Mouse (Mus musculus) embryonic facial prominence, embryonic 14.5 days (tissue): ENCODE measurements at regions not wholly inside any gene's neighbourhood (a gene's known extent, or its start where the extent isn't known, plus 50 kb on each side); places are given as distances from the start of the nearest gene placed in this dataset.

Experiments used
- ATAC-seq: fragments of 200-750 bp; cut with Nextera tagmentation; 2 replicates; pipeline ENCODE4 v1.8.0; 2017; ENCODE audit warnings: low read depth, moderate number of reproducible peaks, moderate TSS enrichment
- DNase-seq: peaks from one replicate; pipeline ENCODE4 v3.0.0-alpha.2; 2015; ENCODE audit warnings: low spot score
- H3K27ac ChIP-seq: fragments of 300-500 bp; sonication (generic); replicated peaks from 2 replicates; pipeline ENCODE4 v1.5.1; 2014; ENCODE audit warnings: low read depth, mild to moderate bottlenecking, low read length, moderate library complexity
- H3K27me3 ChIP-seq: fragments of 300-500 bp; sonication (generic); replicated peaks from 2 replicates; pipeline ENCODE4 v1.6.1; 2014; ENCODE audit warnings: low read length; ENCODE audit not compliant: control insufficient read depth, insufficient read depth
- H3K36me3 ChIP-seq: fragments of 300-500 bp; sonication (generic); 2 replicates; pipeline ENCODE4 v1.6.1; 2014; ENCODE audit warnings: low read length, mixed read lengths; ENCODE audit not compliant: control insufficient read depth, insufficient read depth
- H3K4me1 ChIP-seq: fragments of 300-500 bp; sonication (generic); 2 replicates; pipeline ENCODE4 v1.6.1; 2014; ENCODE audit warnings: antibody characterized with exemption, low read length; ENCODE audit not compliant: control insufficient read depth, insufficient read depth
- H3K4me2 ChIP-seq: fragments of 300-500 bp; sonication (generic); 2 replicates; pipeline ENCODE4 v1.6.1; 2014; ENCODE audit warnings: low read depth, mild to moderate bottlenecking, low read length, moderate library complexity, mixed read lengths
- H3K4me3 ChIP-seq: fragments of 300-500 bp; sonication (generic); 2 replicates; pipeline ENCODE4 v1.5.1; 2014; ENCODE audit warnings: low read depth, mild to moderate bottlenecking, low read length
- H3K9ac ChIP-seq: fragments of 300-500 bp; sonication (generic); 2 replicates; pipeline ENCODE4 v1.6.1; 2014; ENCODE audit warnings: low read depth, mild to moderate bottlenecking, low read length, moderate library complexity, mixed read lengths
- H3K9me3 ChIP-seq: fragments of 300-500 bp; sonication (generic); 2 replicates; pipeline ENCODE4 v1.6.1; 2016; ENCODE audit warnings: low read length; ENCODE audit not compliant: control insufficient read depth
- WGBS: fragments of 180-500 bp; shearing (Covaris S2); extraction: QIAGEN DNeasy Blood & Tissue Kit; methylation state at CpG from one replicate; pipeline ENCODE4 v1.1.7; 2014; 5-methylcytosine and 5-hydroxymethylcytosine counted together

GRCm38 (mm10) chr14:99449112-99449511, 150.6 kb downstream of the Klf5 start:
- H3K4me3 ChIP-seq, result no peak overlapping the region
- no peaks in the 10 kb centered on the region for H3K4me1 ChIP-seq
- no peaks in the 10 kb centered on the region for H3K27me3 ChIP-seq
- H3K9ac ChIP-seq, result no peak overlapping the region
- H3K27ac ChIP-seq, result no peak overlapping the region
- H3K36me3 ChIP-seq, result no peaks in the 10 kb centered on the region
- H3K9me3 ChIP-seq, result no peaks in the 10 kb centered on the region
- WGBS, result 54% methylated on average over 5 of the region's 5 CpGs
- ATAC-seq, result no peak
- H3K4me2 ChIP-seq, result no peak overlapping the region
- no peak for DNase-seq

DNA sequence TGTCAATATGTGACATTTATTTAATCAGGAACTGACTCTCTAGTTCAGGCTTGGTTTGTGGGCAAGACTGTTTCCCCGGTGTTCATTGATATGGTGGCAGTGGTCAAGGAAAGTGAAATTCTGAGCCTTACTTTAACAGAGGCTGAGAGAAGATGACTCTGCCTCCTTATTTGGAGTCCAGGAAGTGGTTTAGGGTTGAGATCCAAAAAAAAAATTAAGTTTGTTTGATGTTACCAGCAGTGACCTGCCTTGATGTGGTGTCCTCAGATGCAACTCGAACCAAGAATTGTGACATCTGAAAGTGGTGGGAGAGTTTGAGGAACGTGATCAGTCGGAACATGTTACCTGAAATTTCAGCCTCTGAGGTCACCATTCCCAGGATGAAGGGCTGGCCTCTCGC, 151.4 kb downstream of the Klf5 start:
- H3K4me3 ChIP-seq, result no peak overlapping the region
- no peak for ATAC-seq
- WGBS, result 85% methylated on average over 5 of the region's 5 CpGs

DNA sequence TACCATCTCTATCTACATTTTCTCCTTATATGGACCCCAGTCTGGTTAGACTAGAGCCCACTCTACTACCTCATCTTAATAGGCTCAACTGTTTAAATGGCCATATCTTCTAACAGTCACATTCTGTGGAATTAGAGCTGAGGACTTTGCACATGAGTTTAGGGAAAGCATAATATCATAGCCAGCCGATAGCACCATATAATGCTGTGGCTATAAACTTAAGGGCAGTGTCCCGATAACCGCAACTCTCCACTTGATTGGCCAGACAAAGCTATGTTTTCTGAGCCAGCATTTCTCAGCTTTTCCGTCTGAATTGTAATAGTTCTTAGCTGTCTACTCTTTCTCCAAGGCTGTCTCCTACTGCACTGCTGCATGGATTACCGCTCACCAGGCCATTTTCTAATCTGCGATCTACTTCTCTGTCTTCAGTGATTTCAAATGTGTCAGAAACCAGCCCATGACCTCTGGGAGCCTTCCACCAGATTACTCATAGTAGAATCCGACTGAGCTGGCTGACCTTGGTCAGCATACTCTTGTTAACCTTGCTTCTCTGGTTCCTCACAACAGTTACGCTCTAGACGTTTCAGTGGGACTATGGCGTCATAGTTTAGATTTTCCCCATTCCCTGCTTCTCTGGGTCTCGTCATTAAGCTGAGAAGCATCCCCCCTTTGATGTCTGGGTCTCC, 152.8 kb downstream of the Klf5 start:
- Histone ChIP-seq H3K36me3 (no peaks in the 10 kb centered on the region), H3K4me1 (no peaks in the 10 kb centered on the region), H3K9me3 (no peaks in the 10 kb centered on the region), H3K4me3 (no peak overlapping the region), H3K4me2 (no peak overlapping the region), H3K9ac (no peak overlapping the region), H3K27me3 (no peaks in the 10 kb centered on the region), H3K27ac (no peak overlapping the region)
- ATAC-seq (no peak), DNase-seq (no peak)
- WGBS, result 86% methylated on average over 11 of the region's 11 CpGs

More for the DNA sequence above, 151.4 kb downstream of the Klf5 start:
- no peak for DNase-seq
- H3K9me3 ChIP-seq, result no peaks in the 10 kb centered on the region
- H3K27me3 ChIP-seq, result no peaks in the 10 kb centered on the region
- no peak overlapping the region for H3K4me2 ChIP-seq
- H3K4me1 ChIP-seq, result no peaks in the 10 kb centered on the region
- no peaks in the 10 kb centered on the region for H3K36me3 ChIP-seq
- no peak overlapping the region for H3K27ac ChIP-seq
- H3K9ac ChIP-seq, result no peak overlapping the region

DNA sequence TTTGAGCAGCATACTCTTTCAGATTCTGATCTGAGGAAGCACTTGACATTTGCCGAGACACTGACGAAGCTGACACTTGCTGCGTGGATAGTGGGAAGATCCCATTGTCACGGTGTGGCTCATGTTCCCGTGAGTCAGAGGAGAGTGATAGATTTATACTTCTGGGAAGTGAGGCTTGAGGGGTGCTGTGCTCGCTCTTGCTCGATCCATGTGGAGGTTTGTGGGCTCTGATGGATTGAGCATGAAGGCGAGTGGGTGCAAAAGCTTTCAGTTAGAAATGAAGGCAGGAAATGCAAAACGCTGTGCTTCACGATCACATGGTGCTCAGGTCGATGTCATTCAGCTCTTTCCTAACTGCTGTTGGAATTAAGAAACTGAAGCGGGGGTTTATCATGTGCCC, 155.4 kb downstream of the Klf5 start:
- Histone ChIP-seq H3K4me1 (no peaks in the 10 kb centered on the region), H3K27ac (no peak overlapping the region), H3K9me3 (no peaks in the 10 kb centered on the region), H3K4me3 (no peak overlapping the region), H3K27me3 (no peaks in the 10 kb centered on the region), H3K9ac (no peak overlapping the region), H3K36me3 (no peaks in the 10 kb centered on the region), H3K4me2 (no peak overlapping the region)
- DNase-seq (no peak), ATAC-seq (no peak)
- 82% methylated on average over 12 of the region's 12 CpGs for WGBS

DNA sequence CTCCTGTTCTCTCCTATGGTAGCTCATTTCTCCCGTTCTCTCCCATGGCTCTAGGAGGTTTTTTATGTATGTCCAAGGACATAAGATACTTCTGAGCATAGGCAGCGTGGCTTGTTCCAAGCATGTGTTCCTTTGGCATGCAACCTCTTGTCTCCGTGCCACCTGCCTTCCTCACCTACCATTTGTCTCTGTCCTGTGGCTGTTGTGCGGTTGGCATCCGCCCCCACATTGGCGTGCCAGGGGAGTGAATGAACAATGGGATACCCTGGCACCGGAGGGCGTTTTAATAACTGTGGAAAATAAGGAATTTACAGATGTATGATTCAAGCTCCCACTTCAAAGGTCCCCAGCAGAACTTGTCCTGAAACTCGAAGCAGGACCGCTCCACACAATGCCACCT, 158.1 kb downstream of the Klf5 start:
- H3K4me3 ChIP-seq, result no peak overlapping the region
- H3K4me1 ChIP-seq, result no peaks in the 10 kb centered on the region
- no peaks in the 10 kb centered on the region for H3K9me3 ChIP-seq
- H3K27ac ChIP-seq, result no peak overlapping the region
- no peaks in the 10 kb centered on the region for H3K27me3 ChIP-seq
- WGBS, result 82% methylated on average over 10 of the region's 10 CpGs
- H3K9ac ChIP-seq, result no peak overlapping the region
- ATAC-seq (no peak), DNase-seq (no peak)
- no peaks in the 10 kb centered on the region for H3K36me3 ChIP-seq
- H3K4me2 ChIP-seq, result no peak overlapping the region

GRCm38 (mm10) chr14:99457573-99457972, 159.1 kb downstream of the Klf5 start:
- no peak overlapping the region for H3K27ac ChIP-seq
- DNase-seq (no peak), ATAC-seq (no peak)
- no peak overlapping the region for H3K4me3 ChIP-seq
- H3K27me3 ChIP-seq, result no peaks in the 10 kb centered on the region
- no peak overlapping the region for H3K4me2 ChIP-seq
- no peaks in the 10 kb centered on the region for H3K9me3 ChIP-seq
- no peaks in the 10 kb centered on the region for H3K4me1 ChIP-seq
- H3K36me3 ChIP-seq, result no peaks in the 10 kb centered on the region
- 88% methylated on average over 6 of the region's 6 CpGs for WGBS
- H3K9ac ChIP-seq, result no peak overlapping the region

GRCm38 (mm10) chr14:99472111-99472510, 173.6 kb downstream of the Klf5 start:
- no peak overlapping the region for H3K4me2 ChIP-seq
- H3K27me3 ChIP-seq, result no peaks in the 10 kb centered on the region
- H3K4me1 ChIP-seq, result no peaks in the 10 kb centered on the region
- H3K9ac ChIP-seq, result no peak overlapping the region
- ATAC-seq (no peak), DNase-seq (peak; percentile 51)
- H3K9me3 ChIP-seq, result no peaks in the 10 kb centered on the region
- no peak overlapping the region for H3K4me3 ChIP-seq
- no peaks in the 10 kb centered on the region for H3K36me3 ChIP-seq
- H3K27ac ChIP-seq, result no peak overlapping the region
- WGBS, result 80% methylated on average over 2 of the region's 2 CpGs

DNA sequence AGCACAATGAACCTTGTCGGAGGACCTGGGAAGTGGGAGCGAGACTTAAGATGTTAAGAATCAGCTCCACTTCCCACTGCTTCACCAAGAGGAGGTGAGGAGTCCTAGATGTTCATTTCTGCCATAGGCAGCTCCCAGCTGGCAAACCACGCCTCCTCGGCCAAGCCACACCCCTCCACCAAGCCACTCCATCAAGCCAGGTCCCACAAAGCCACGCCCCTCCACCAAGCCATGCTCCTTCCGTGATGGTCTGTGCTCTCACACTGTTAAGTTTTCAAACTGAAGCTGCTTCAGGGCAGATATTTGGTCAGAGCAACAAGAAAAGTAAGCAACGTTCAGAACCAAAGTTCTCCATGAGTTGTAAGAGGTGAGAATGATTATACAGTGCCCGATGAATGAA, 176.8 kb downstream of the Klf5 start:
- WGBS, result 67% methylated on average over 8 of the region's 8 CpGs
- no peak for DNase-seq

DNA sequence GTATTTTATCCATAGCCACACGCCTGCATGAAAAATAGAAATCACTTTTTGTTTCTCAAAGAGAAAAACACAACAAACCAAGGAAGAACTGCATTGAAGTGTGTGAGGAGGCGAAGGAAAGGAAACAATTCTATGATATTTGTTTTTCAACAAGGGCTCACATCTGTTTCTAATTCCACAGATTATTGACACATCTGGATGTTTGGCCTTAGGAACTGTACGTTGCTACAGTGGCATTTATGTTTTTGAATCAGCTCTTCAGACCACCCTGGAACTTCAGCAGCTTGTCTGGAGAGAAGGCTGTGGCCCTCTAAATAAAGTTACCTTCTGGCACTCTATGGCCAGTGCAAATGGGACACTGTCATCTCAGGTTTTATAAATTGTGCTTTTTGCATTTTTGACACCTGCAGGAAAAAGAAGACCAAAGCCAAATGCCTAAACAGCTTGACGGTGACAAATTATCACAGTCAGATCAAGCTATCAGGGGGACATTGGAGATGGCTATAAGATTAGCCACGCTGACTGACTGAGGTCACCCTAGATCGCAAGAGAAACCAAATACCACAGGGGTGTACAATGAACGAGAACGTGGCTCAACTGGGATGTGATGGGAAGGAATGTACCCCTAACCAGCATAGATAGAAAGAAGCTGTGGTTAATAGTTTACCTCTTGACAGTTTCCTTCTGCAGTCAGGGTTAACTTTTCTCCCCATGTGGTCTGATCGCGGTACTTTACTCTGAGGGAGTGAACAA, 182.0 kb downstream of the Klf5 start:
- no peaks in the 10 kb centered on the region for H3K36me3 ChIP-seq
- DNase-seq (peak; percentile 74), ATAC-seq (0 out of 2 replicates have a peak, but pooled peaks have one; percentile 37)
- H3K4me3 ChIP-seq, result no peak overlapping the region
- no peak overlapping the region for H3K9ac ChIP-seq
- H3K27ac ChIP-seq, result no peak overlapping the region
- no peaks in the 10 kb centered on the region for H3K9me3 ChIP-seq
- no peaks in the 10 kb centered on the region for H3K27me3 ChIP-seq
- WGBS, result 21% methylated on average over 10 of the region's 10 CpGs
- peaks cover 6% of the 10 kb centered on the region; the same call in 1 of the 2 replicates for H3K4me1 ChIP-seq
- H3K4me2 ChIP-seq, result no peak overlapping the region; the same call in 1 of the 2 replicates

More for the DNA sequence above, 176.8 kb downstream of the Klf5 start:
- Histone ChIP-seq H3K9ac (no peak overlapping the region), H3K9me3 (no peaks in the 10 kb centered on the region), H3K4me2 (no peak overlapping the region), H3K27ac (no peak overlapping the region), H3K36me3 (no peaks in the 10 kb centered on the region), H3K4me3 (no peak overlapping the region), H3K4me1 (no peaks in the 10 kb centered on the region), H3K27me3 (no peaks in the 10 kb centered on the region)
- no peak for ATAC-seq
